Mouse (Mus musculus) gastrocnemius, postnatal 4 days (tissue): Measurements from ENCODE around the gene Cand1. TPM values are rescaled to one million over a fixed set of nuclear protein-coding genes. Genes with fewer than 3 reads are reported as not detected.
A peak's percentile ranks its signal among the peaks of the same experiment; 100 is the strongest.

ENCODE experiments used
- DNase-seq, 2 experiments: peaks; one replicate each; pipeline ENCODE4 v3.0.0; 2021 to 2022; ENCODE audit warnings: low spot score in 2 of 2, mixed read lengths in 2 of 2
- long read RNA-seq, 2 experiments: library from polyadenylated mRNA; stranded (forward); transcript quantifications; one replicate each; pipeline ENCODE4 v2.0.0; 2021
- total RNA-seq, 2 experiments: library from RNA; stranded (reverse); gene quantifications; 2 replicates each; pipeline ENCODE4 v1.2.3; 2021

Gene Cand1
- 10 to 100 TPM; 73.5 to 80.6 TPM for total RNA-seq
- long read RNA-seq, experiment 1, full-length matches to known transcripts: 52 of 79 reads
- long read RNA-seq, experiment 1, partial matches to known transcripts: 17 of 79 reads
- long read RNA-seq, experiment 1, other reads (novel, unspliced or antisense): 10 of 79 reads
- long read RNA-seq, experiment 2, full-length matches to known transcripts: 56 of 75 reads
- long read RNA-seq, experiment 2, partial matches to known transcripts: 13 of 75 reads
- long read RNA-seq, experiment 2, other reads (novel, unspliced or antisense): 6 of 75 reads

- DNase-seq: peak; percentile 99
Measured at GRCm38 (mm10) chr10:119239969-119240721, at the start of gene Cand1. TSS of gene Cand1 (minus strand) at chr10:119240055.

GRCm38 (mm10) chr10:119278871-119279270, 39.0 kb upstream of the Cand1 start:
- no peak for DNase-seq

GRCm38 (mm10) chr10:119274333-119274732, 34.5 kb upstream of the Cand1 start:
- DNase-seq: no peak

GRCm38 (mm10) chr10:119272536-119272935, 32.7 kb upstream of the Cand1 start:
- DNase-seq: no peak

- no peak for DNase-seq
Measured at GRCm38 (mm10) chr10:119272005-119272404, 32.1 kb upstream of the Cand1 start.

- DNase-seq: no peak
Measured at GRCm38 (mm10) chr10:119271101-119271500, 31.2 kb upstream of the Cand1 start.

GRCm38 (mm10) chr10:119270384-119270985, 30.6 kb upstream of the Cand1 start:
- DNase-seq: peak in 1 of 2 experiments; percentile 15

GRCm38 (mm10) chr10:119264761-119265160, 24.9 kb upstream of the Cand1 start:
- no peak for DNase-seq

- DNase-seq: no peak
Measured at GRCm38 (mm10) chr10:119262821-119263220, 23.0 kb upstream of the Cand1 start.

GRCm38 (mm10) chr10:119257876-119258275, 18.0 kb upstream of the Cand1 start:
- DNase-seq: no peak

GRCm38 (mm10) chr10:119244146-119244545, 4.3 kb upstream of the Cand1 start:
- DNase-seq: no peak

- DNase-seq: no peak
Measured at GRCm38 (mm10) chr10:119240722-119241089, 851 bp upstream of the Cand1 start.

GRCm38 (mm10) chr10:119239633-119239968, 254 bp downstream of the Cand1 start:
- DNase-seq: no peak

- peak; percentile 37 to 51 for DNase-seq
Measured at GRCm38 (mm10) chr10:119238985-119239631, 747 bp downstream of the Cand1 start.

GRCm38 (mm10) chr10:119231526-119231925, 8.3 kb downstream of the Cand1 start:
- no peak for DNase-seq

GRCm38 (mm10) chr10:119230703-119231102, 9.2 kb downstream of the Cand1 start:
- DNase-seq: no peak

- DNase-seq: no peak
Measured at GRCm38 (mm10) chr10:119230074-119230669, 9.7 kb downstream of the Cand1 start.

- no peak for DNase-seq
Measured at GRCm38 (mm10) chr10:119223686-119224085, 16.2 kb downstream of the Cand1 start.

- DNase-seq: no peak
Measured at GRCm38 (mm10) chr10:119221631-119222030, 18.2 kb downstream of the Cand1 start.

- no peak for DNase-seq
Measured at GRCm38 (mm10) chr10:119219415-119219814, 20.4 kb downstream of the Cand1 start.
